Mouse (Mus musculus) urinary bladder, postnatal 10 days (tissue): Measurements from ENCODE around the gene Traf3ip3.

ENCODE experiments used
- DNase-seq: peaks from one replicate; pipeline ENCODE4 v3.0.0; 2022; ENCODE audit warnings: low spot score

Traf3ip3 gene

GRCm38 (mm10) chr1:193125835-193126234, 75.7 kb downstream of the Traf3ip3 start:
- no peak for DNase-seq
